Comparison of ENCODE assay signal across 9 mouse cellular contexts in genomic region chr9:41377701-41378626, GRCm38 (mm10).
DNase-seq lines count a peak whose midpoint lies in the region; ATAC-seq lines count a peak whose summit lies in the region.
"Had no signal": no experiment of that assay in that cellular context is flagged by ENCODE, and none has a peak within 500 bp of the region (broad histone marks: within the 10 kb centered on the region; RNA-seq: fewer than 3 reads in every experiment).

No protein-coding gene starts in this region.

- H3K27ac ChIP-seq in heart, embryonic 11.5 days (ENCODE audit: low read depth, low read length): no peak overlapping the region
- H3K27ac ChIP-seq in hindbrain, embryonic 14.5 days: peak overlapping the region; percentile 99

- H3K9ac ChIP-seq in heart, embryonic 11.5 days (ENCODE audit: low read depth, low read length): no peak overlapping the region
- peak overlapping the region; percentile 87 for H3K9ac ChIP-seq in hindbrain, embryonic 14.5 days

- peaks cover 23% of the 10 kb centered on the region for H3K4me1 ChIP-seq in heart, embryonic 11.5 days (ENCODE audit: control insufficient read depth, insufficient read depth, low read length)
- peaks cover 66% of the 10 kb centered on the region for H3K4me1 ChIP-seq in hindbrain, embryonic 14.5 days (replicated peaks; ENCODE audit: control insufficient read depth, insufficient read depth, low read length)

- 63% methylated on average over 18 of the region's 18 CpGs for WGBS in heart, embryonic 11.5 days (ENCODE audit: insufficient replicate concordance)
- 8% methylated on average over 18 of the region's 18 CpGs for WGBS in hindbrain, embryonic 14.5 days

- no peak for ATAC-seq in heart, embryonic 11.5 days (replicated peaks; ENCODE audit: insufficient number of reproducible peaks, low FRiP score, low TSS enrichment)
- ATAC-seq in hindbrain, embryonic 14.5 days (ENCODE audit: low FRiP score): peak; percentile 68

- H3K36me3 ChIP-seq in heart, embryonic 11.5 days (ENCODE audit: control insufficient read depth, insufficient read depth, low read length): no peaks in the 10 kb centered on the region
- H3K36me3 ChIP-seq in hindbrain, embryonic 14.5 days (replicated peaks; ENCODE audit: control insufficient read depth, insufficient read depth): no peaks in the 10 kb centered on the region

- H3K4me3 ChIP-seq in heart, embryonic 11.5 days (ENCODE audit: low read depth, low read length): no peak overlapping the region
- H3K4me3 ChIP-seq in hindbrain, embryonic 14.5 days (replicated peaks; ENCODE audit: low read length): peak overlapping the region; percentile 38
- H3K4me3 ChIP-seq: myocyte had no signal

- no peaks in the 10 kb centered on the region for H3K27me3 ChIP-seq in heart, embryonic 11.5 days (ENCODE audit: control insufficient read depth, insufficient read depth, low read length)
- no peaks in the 10 kb centered on the region for H3K27me3 ChIP-seq in hindbrain, embryonic 14.5 days (ENCODE audit: control insufficient read depth, insufficient read depth, low read length)

- DNase-seq in heart, postnatal 25 days (ENCODE audit: low spot score): no peak
- peak; percentile 62 for DNase-seq in embryo, embryonic 10.5 days (ENCODE audit: low spot score)
- peak; percentile 71 for DNase-seq in hindbrain, embryonic 14.5 days (ENCODE audit: low spot score)
- peak; percentile 37 for DNase-seq in neural tube, embryonic 10.5 days (ENCODE audit: extremely low spot score, low spot score)
- no peak for DNase-seq in B cell, adult 2 months
- no peak for DNase-seq in urinary bladder, adult 18-20 months (ENCODE audit: low spot score in 2 of 2)
- no peak for DNase-seq in cerebellum, postnatal 14 days

- H3K9me3 ChIP-seq in heart, embryonic 11.5 days (replicated peaks; ENCODE audit: control insufficient read depth, low read length): no peaks in the 10 kb centered on the region
- H3K9me3 ChIP-seq in hindbrain, embryonic 14.5 days (ENCODE audit: control insufficient read depth, low read length): no peaks in the 10 kb centered on the region

- intact Hi-C loops in heart, postnatal 25 days (cut with DNase I): loop anchor here (5.0 kb wide), 1 partner anchor 79 kb away; no protein-coding TSS in a partner anchor

- 0 out of 2 replicates have a peak overlapping the region, but pooled peaks have one; percentile 2 for H3K4me2 ChIP-seq in heart, embryonic 11.5 days
- peak overlapping the region; percentile 71 for H3K4me2 ChIP-seq in hindbrain, embryonic 14.5 days (replicated peaks)

Comparison
In these comparisons a context has a peak if more than half of its experiments do, and no peak if none do; other contexts are left out.
1. DNase-seq: peak in embryo, embryonic 10.5 days (single experiment), hindbrain, embryonic 14.5 days (single experiment) and neural tube, embryonic 10.5 days (single experiment); none in heart, postnatal 25 days (single experiment), B cell, adult 2 months (0 of 2), urinary bladder, adult 18-20 months (0 of 2) and cerebellum, postnatal 14 days (0 of 2).